Mouse (Mus musculus) hindbrain, embryonic 11.5 days (tissue): ENCODE measurements around the gene Zfp963. TPM values are rescaled to one million over a fixed set of nuclear protein-coding genes. Genes with fewer than 3 reads are reported as not detected.

Source experiments
- ATAC-seq: fragments of 200-750 bp; cut with Nextera tagmentation; 2 replicates; pipeline ENCODE4 v1.8.0; 2017; ENCODE audit warnings: mild to moderate bottlenecking, moderate TSS enrichment, moderate library complexity; ENCODE audit not compliant: low FRiP score
- DNase-seq: peaks from one replicate; pipeline ENCODE4 v3.0.0-alpha.2; 2015; ENCODE audit warnings: low spot score
- H3K27ac ChIP-seq: fragments of 300-500 bp; sonication (generic); 2 replicates; pipeline ENCODE4 v1.5.1; 2014; ENCODE audit warnings: mild to moderate bottlenecking, low read depth, low read length
- H3K27me3 ChIP-seq: fragments of 300-500 bp; sonication (generic); 2 replicates; pipeline ENCODE4 v1.6.1; 2014; ENCODE audit warnings: mild to moderate bottlenecking, low read length, moderate library complexity, mixed read lengths; ENCODE audit not compliant: control insufficient read depth, insufficient read depth
- H3K36me3 ChIP-seq: fragments of 300-500 bp; sonication (generic); 2 replicates; pipeline ENCODE4 v1.6.1; 2014; ENCODE audit warnings: mild to moderate bottlenecking, low read length, moderate library complexity, mixed read lengths; ENCODE audit not compliant: control insufficient read depth, insufficient read depth
- H3K4me1 ChIP-seq: fragments of 300-500 bp; sonication (generic); replicated peaks from 2 replicates; pipeline ENCODE4 v1.6.1; 2014; ENCODE audit warnings: low read length, mixed read lengths; ENCODE audit not compliant: control insufficient read depth, insufficient read depth
- H3K4me2 ChIP-seq: fragments of 300-500 bp; sonication (generic); replicated peaks from 2 replicates; pipeline ENCODE4 v1.6.1; 2014; ENCODE audit warnings: mild to moderate bottlenecking, low read depth, low read length
- H3K4me3 ChIP-seq: fragments of 300-500 bp; sonication (generic); 2 replicates; pipeline ENCODE4 v1.5.1; 2014; ENCODE audit warnings: low read depth, low read length
- H3K9ac ChIP-seq: fragments of 300-500 bp; sonication (generic); 2 replicates; pipeline ENCODE4 v1.6.1; 2014; ENCODE audit warnings: low read depth, low read length
- H3K9me3 ChIP-seq: fragments of 300-500 bp; sonication (generic); 2 replicates; pipeline ENCODE4 v1.6.1; 2016; ENCODE audit warnings: low read length; ENCODE audit not compliant: control insufficient read depth
- WGBS: fragments of 180-500 bp; shearing (Covaris S2); extraction: QIAGEN DNeasy Blood & Tissue Kit; methylation state at CpG from one replicate; pipeline ENCODE4 v1.1.7; 2014; 5-methylcytosine and 5-hydroxymethylcytosine counted together
- polyA plus RNA-seq: library from polyadenylated mRNA; unstranded; fragments of >200 nt; fragmentation: Nextera tagmentation; extraction: Ambion mirVana; gene quantifications from 2 replicates; pipeline ENCODE4 v1.2.1, GENCODE M21; 2014

Gene Zfp963
- polyA plus RNA-seq, 1 experiment from 2014 or later, result 9.2 TPM

DNA sequence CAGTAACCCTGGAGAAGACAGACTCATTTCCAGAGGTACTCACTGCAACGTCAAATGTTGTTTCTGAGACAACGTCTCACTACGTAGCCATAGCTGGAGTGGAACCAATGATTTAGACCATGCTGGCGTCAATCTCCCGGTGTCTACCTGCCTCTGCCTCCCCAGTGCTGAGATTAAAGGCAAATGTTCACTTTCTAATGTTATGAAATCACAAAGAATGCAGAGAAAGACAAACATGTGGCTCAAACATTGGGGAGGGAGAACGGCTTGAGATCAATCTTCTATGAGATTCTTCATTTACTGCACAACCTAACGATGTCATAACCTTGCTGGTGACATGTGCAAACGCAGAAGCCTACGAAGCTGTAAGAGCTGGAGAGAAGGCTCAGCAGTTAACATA, 21.5 kb upstream of the Zfp963 start:
- no peak overlapping the region for H3K4me3 ChIP-seq
- WGBS, result 94% methylated on average over 9 of the region's 9 CpGs
- H3K4me2 ChIP-seq, result no peak overlapping the region
- peaks cover 3% of the 10 kb centered on the region; the same call in 1 of the 2 replicates for H3K4me1 ChIP-seq
- DNase-seq (no peak), ATAC-seq (no peak)
- H3K9ac ChIP-seq, result no peak overlapping the region
- no peak overlapping the region for H3K27ac ChIP-seq
- no peaks in the 10 kb centered on the region for H3K27me3 ChIP-seq
- H3K36me3 ChIP-seq, result peaks cover 13% of the 10 kb centered on the region
- H3K9me3 ChIP-seq, result no peaks in the 10 kb centered on the region

DNA sequence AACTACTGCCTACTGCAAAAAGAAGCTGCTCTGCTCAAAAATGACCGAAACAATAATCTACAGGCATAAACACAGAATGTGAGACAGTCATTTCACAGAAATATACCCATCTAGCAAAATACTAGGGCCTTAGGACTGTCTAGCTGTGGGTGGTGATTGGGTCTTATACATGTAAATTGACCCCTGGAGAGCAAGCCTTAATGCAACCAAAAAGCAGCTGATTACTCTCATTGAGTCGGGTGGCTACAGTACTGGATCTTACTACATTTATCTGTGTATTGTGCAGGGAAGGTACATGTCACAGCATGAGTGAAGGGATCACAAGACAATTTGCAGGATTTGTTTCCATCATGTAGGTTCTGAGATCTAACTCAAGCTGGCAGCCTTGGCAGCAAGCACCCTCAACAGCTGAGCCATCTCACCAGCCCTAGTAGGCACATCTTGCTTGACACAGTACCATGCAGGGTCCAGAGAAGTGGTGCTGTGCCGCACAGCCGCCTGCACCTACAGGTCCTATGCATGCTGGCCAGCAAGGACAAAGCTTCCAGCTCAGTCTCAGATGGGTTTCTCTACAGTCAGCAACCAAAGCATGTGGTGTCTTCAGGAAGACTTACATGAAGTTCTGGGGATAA, 12.2 kb upstream of the Zfp963 start:
- ATAC-seq (no peak), DNase-seq (no peak)
- H3K36me3 ChIP-seq, result peaks cover 28% of the 10 kb centered on the region
- H3K4me1 ChIP-seq, result no peaks in the 10 kb centered on the region
- H3K27me3 ChIP-seq, result no peaks in the 10 kb centered on the region
- WGBS, result 94% methylated on average over 4 of the region's 4 CpGs
- no peaks in the 10 kb centered on the region for H3K9me3 ChIP-seq
- H3K27ac ChIP-seq, result no peak overlapping the region
- H3K9ac ChIP-seq, result no peak overlapping the region
- no peak overlapping the region for H3K4me3 ChIP-seq
- no peak overlapping the region for H3K4me2 ChIP-seq

DNA sequence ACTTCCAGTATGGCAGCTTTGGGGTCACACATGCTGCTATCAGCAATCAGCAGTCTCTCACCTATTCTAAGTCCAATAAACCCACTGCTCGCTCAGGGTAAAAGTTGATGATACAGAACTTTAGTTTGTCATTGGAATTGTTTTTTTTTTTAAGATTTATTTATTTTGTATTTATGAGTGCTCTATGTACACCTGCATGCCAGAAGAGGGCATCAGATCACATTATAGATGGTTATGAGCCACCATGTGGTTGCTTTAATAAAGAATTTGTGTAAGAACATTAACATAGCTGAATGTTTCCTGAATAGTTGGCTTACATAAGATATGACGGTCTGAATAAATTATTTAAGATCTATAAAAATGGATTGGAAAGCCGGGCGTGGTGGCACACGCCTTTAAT, 8.5 kb upstream of the Zfp963 start:
- H3K9me3 ChIP-seq, result no peaks in the 10 kb centered on the region
- no peak overlapping the region for H3K9ac ChIP-seq
- H3K27me3 ChIP-seq, result no peaks in the 10 kb centered on the region
- DNase-seq (no peak), ATAC-seq (no peak)
- H3K27ac ChIP-seq, result no peak overlapping the region
- WGBS, result 97% methylated on average over 5 of the region's 5 CpGs
- no peak overlapping the region for H3K4me2 ChIP-seq
- H3K36me3 ChIP-seq, result 0 out of 2 replicates have a peak, but pooled peaks cover 5% of the 10 kb centered on the region
- H3K4me1 ChIP-seq, result no peaks in the 10 kb centered on the region
- no peak overlapping the region for H3K4me3 ChIP-seq

DNA sequence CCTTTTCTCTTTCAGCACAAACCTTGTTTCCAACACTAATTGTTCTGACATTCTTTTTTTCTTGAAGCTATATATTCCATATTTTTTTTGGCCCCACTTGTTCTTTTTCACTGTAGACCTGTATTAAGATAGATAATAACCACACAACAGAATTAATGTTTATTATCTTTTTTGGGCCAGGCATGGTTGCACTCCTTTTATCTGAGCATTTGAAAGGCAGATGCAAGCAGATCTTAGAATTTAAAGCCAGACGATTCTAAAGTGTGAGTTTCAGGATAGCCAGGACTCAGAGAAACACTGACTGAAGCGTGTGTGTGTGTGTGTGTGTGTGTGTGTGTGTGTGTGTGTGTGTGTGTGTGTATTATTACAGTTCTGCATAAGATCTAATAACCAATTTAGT, 2.7 kb upstream of the Zfp963 start:
- Histone ChIP-seq H3K9me3 (no peaks in the 10 kb centered on the region), H3K4me2 (no peak overlapping the region), H3K4me3 (no peak overlapping the region), H3K27ac (no peak overlapping the region), H3K36me3 (no peaks in the 10 kb centered on the region), H3K4me1 (no peaks in the 10 kb centered on the region), H3K27me3 (no peaks in the 10 kb centered on the region), H3K9ac (no peak overlapping the region)
- no peak for ATAC-seq
- DNase-seq, result no peak
- 88% methylated on average over 2 of the region's 2 CpGs for WGBS

DNA sequence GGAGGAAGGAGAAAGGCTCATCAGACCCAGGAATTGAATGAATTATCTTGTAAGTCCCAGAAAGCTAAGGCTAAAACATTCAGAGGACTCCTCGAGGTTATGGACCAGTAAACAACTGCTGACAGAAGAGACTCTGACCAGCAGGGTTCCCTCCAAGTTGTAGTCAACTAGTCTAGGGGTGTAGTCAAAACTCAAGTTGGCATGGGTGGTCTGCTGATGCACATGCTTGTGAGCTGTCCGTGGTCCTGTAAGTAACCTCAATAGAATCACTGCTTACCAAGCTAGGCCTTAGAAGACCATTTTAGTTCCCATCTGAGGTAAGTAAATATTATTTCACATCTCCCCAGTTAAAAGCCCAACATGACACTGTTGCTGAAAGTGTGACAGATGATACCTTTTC, 8.5 kb downstream of the Zfp963 start:
- Histone ChIP-seq H3K4me2 (no peak overlapping the region), H3K27ac (no peak overlapping the region), H3K9ac (no peak overlapping the region), H3K27me3 (no peaks in the 10 kb centered on the region), H3K4me3 (no peak overlapping the region), H3K9me3 (no peaks in the 10 kb centered on the region), H3K36me3 (no peaks in the 10 kb centered on the region), H3K4me1 (no peaks in the 10 kb centered on the region)
- no peak for ATAC-seq
- DNase-seq, result no peak
- 82% methylated on average over 2 of the region's 2 CpGs for WGBS

DNA sequence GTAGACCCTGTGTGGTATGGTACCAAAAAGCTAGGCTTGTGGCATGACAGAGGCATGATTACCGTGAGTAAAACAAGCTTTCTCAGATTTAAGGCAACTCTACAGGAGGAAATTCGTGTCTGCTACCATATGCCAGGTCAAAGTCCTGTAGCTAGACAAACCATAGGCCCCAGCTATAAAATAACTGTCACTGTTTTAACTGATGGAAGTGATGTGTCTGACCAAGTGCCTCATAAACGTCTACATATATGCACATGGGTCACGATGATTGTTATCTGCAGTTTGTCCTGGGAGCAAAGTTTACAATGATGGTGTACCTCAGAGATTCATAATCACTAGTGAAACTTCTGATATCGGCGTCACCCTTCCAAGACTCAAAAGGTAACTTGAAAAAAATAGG, 9.0 kb downstream of the Zfp963 start:
- Histone ChIP-seq H3K36me3 (no peaks in the 10 kb centered on the region), H3K27ac (no peak overlapping the region), H3K4me3 (no peak overlapping the region), H3K9me3 (no peaks in the 10 kb centered on the region), H3K4me1 (no peaks in the 10 kb centered on the region), H3K9ac (no peak overlapping the region), H3K27me3 (no peaks in the 10 kb centered on the region), H3K4me2 (no peak overlapping the region)
- DNase-seq (no peak), ATAC-seq (no peak)
- 83% methylated on average over 6 of the region's 6 CpGs for WGBS

DNA sequence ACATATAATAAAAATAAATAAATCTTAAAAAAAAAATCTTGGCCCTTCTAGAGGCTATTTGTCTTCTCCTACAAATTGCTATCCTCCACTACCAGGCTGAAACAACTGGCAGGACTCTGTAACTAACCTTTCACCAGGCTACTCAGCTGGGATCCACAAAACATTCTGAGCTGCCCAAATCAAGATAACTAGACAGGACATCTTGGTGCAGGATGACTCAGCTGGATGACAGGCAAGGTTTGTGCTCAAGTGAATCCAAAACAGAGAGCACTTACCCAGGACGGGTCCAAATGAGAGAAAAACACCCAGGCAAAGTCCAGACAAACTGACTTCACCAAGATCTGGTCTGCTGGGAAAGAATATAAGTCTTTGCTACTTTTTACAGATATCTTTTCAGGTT, 14.3 kb downstream of the Zfp963 start:
- DNase-seq (no peak), ATAC-seq (no peak)
- Histone ChIP-seq H3K36me3 (no peaks in the 10 kb centered on the region), H3K4me2 (no peak overlapping the region), H3K27ac (no peak overlapping the region), H3K4me1 (no peaks in the 10 kb centered on the region), H3K9ac (no peak overlapping the region), H3K4me3 (no peak overlapping the region), H3K9me3 (no peaks in the 10 kb centered on the region), H3K27me3 (no peaks in the 10 kb centered on the region)
- WGBS, result 78% methylated on average over 1 of the region's 1 CpGs

DNA sequence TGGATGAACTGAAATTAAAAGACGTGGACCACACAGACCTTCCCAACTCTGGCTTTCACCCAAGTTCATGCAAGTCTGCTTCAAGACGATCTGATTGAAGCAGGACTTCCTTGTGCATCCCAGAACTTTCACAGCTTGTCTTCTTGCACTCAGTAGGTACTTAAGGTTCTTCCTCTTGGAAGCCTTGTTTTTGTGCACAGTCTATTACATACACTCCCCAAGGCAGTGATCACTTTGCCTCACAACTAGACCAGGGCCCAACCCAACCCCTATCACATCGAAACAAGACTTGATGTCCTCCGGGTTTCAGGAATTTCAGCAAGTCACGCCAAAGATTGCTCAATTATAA, 32.6 kb downstream of the Zfp963 start:
- Histone ChIP-seq H3K27ac (no peak overlapping the region), H3K4me3 (peak overlapping the region; percentile 91), H3K4me2 (peak overlapping the region; percentile 34; the same call in 1 of the 2 replicates), H3K36me3 (no peaks in the 10 kb centered on the region), H3K4me1 (no peaks in the 10 kb centered on the region), H3K9ac (0 out of 2 replicates have a peak overlapping the region, but pooled peaks have one; percentile 15), H3K27me3 (no peaks in the 10 kb centered on the region), H3K9me3 (no peaks in the 10 kb centered on the region)
- no peak for DNase-seq
- WGBS, result 48% methylated on average over 5 of the region's 5 CpGs
- peak; percentile 46 for ATAC-seq

DNA sequence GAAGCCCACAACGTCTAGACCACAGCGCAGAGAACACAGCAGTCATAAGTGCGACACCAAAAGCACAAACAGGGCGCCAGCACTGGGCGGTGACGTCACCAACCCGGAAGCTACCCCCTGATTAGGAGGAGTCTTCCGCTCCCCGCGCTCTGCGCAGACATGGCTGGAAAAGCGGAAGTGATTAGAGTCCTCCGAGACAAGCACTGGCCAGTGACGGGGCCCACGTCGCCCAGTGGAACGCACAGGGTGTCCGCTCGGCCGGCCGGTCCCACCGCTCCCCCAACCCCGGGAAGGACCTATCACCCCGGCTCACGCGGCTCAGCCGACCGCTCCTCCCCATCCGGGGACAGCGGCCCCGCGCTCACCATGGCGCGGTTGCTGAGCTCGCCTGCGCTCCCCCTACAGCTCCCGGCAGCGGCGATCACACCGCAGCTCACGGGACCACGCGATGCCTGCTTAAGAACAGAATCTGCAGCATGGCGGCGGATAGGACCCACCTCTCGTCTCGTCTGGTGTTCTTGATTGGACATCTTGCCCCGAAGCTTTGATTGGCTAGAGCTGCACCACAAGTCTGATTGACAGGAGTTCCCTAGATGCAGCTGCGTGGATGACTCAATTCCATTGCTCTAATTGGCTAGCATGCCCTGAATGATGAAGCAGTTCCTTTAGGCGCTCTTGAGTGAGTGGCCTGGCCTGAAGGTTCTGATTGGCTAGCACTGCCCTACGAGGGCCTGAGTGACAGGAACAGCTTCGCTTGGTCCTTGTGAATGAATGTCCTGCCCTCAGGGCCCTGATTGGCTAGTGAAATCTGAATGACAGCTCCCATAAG, 33.2 kb downstream of the Zfp963 start:
- peak; percentile 94 for DNase-seq
- Histone ChIP-seq H3K27me3 (no peaks in the 10 kb centered on the region), H3K4me1 (no peaks in the 10 kb centered on the region), H3K4me3 (peak overlapping the region; percentile 91), H3K27ac (peak overlapping the region; percentile 99), H3K4me2 (peak overlapping the region; percentile 34), H3K9ac (peak overlapping the region; percentile 97), H3K36me3 (no peaks in the 10 kb centered on the region), H3K9me3 (no peaks in the 10 kb centered on the region)
- WGBS, result under 1% methylated on average over 51 of the region's 52 CpGs
- ATAC-seq, result peak; percentile 99
